Mouse (Mus musculus) midbrain, embryonic 15.5 days (tissue): ENCODE measurements around the gene Zfp423. TPM values are rescaled to one million over a fixed set of nuclear protein-coding genes. Genes with fewer than 3 reads are reported as not detected.

Experiments
- ATAC-seq: fragments of 200-750 bp; cut with Nextera tagmentation; replicated peaks from 2 replicates; pipeline ENCODE4 v1.8.0; 2017; ENCODE audit warnings: moderate TSS enrichment
- H3K27ac ChIP-seq: fragments of 300-500 bp; sonication (generic); 2 replicates; pipeline ENCODE4 v1.5.1; 2015; ENCODE audit warnings: mild to moderate bottlenecking, inconsistent platforms
- H3K27me3 ChIP-seq: fragments of 300-500 bp; sonication (generic); replicated peaks from 2 replicates; pipeline ENCODE4 v1.6.1; 2015; ENCODE audit warnings: inconsistent platforms
- H3K36me3 ChIP-seq: fragments of 300-500 bp; sonication (generic); replicated peaks from 2 replicates; pipeline ENCODE4 v1.6.1; 2015; ENCODE audit warnings: inconsistent platforms
- H3K4me1 ChIP-seq: fragments of 300-500 bp; sonication (generic); 2 replicates; pipeline ENCODE4 v1.6.1; 2015; ENCODE audit warnings: inconsistent platforms
- H3K4me2 ChIP-seq: fragments of 300-500 bp; sonication (generic); 2 replicates; pipeline ENCODE4 v1.6.1; 2015; ENCODE audit warnings: inconsistent platforms, mild to moderate bottlenecking, moderate library complexity
- H3K4me3 ChIP-seq: fragments of 300-500 bp; sonication (generic); 2 replicates; pipeline ENCODE4 v1.5.1; 2015; ENCODE audit warnings: mild to moderate bottlenecking, inconsistent platforms
- H3K9ac ChIP-seq: fragments of 300-500 bp; sonication (generic); 2 replicates; pipeline ENCODE4 v1.6.1; 2015; ENCODE audit warnings: mild to moderate bottlenecking, inconsistent platforms
- H3K9me3 ChIP-seq: fragments of 300-500 bp; sonication (generic); 2 replicates; pipeline ENCODE4 v1.6.1; 2016; ENCODE audit warnings: inconsistent platforms
- WGBS: fragments of 180-500 bp; shearing (Covaris S2); methylation state at CpG from one replicate; pipeline ENCODE4 v1.1.7; 2015; ENCODE audit warnings: mixed read lengths; 5-methylcytosine and 5-hydroxymethylcytosine counted together
- polyA plus RNA-seq: library from polyadenylated mRNA; unstranded; fragments of >200 nt; fragmentation: Nextera tagmentation; extraction: Ambion mirVana; gene quantifications from 2 replicates; pipeline ENCODE4 v1.2.1, GENCODE M21; 2015

Gene Zfp423
- polyA plus RNA-seq, 1 experiment from 2014 or later: 35.7 TPM

GRCm38 (mm10) chr8:87689192-87689591 lies 270.2 kb downstream of the Zfp423 start:
- Histone ChIP-seq H3K36me3 (no peaks in the 10 kb centered on the region), H3K4me3 (no peak overlapping the region), H3K4me1 (peaks cover 92% of the 10 kb centered on the region), H3K27ac (peak overlapping the region; percentile 88), H3K9ac (no peak overlapping the region), H3K27me3 (no peaks in the 10 kb centered on the region), H3K9me3 (no peaks in the 10 kb centered on the region), H3K4me2 (no peak overlapping the region)
- WGBS: 49% methylated on average over 6 of the region's 6 CpGs
- ATAC-seq: no peak

- Histone ChIP-seq H3K4me1 (peaks cover 86% of the 10 kb centered on the region), H3K9me3 (no peaks in the 10 kb centered on the region), H3K9ac (no peak overlapping the region), H3K27ac (peak overlapping the region; percentile 88), H3K36me3 (no peaks in the 10 kb centered on the region), H3K27me3 (no peaks in the 10 kb centered on the region), H3K4me3 (no peak overlapping the region), H3K4me2 (no peak overlapping the region)
- no peak for ATAC-seq
- 18% methylated on average over 4 of the region's 4 CpGs for WGBS
These were observed 271.0 kb downstream of the Zfp423 start for GRCm38 (mm10) chr8:87688348-87688747.

GRCm38 (mm10) chr8:87686986-87687698 lies 272.3 kb downstream of the Zfp423 start:
- Histone ChIP-seq H3K36me3 (no peaks in the 10 kb centered on the region), H3K9me3 (no peaks in the 10 kb centered on the region), H3K4me3 (no peak overlapping the region), H3K4me2 (no peak overlapping the region), H3K27ac (peak overlapping the region; percentile 88), H3K27me3 (no peaks in the 10 kb centered on the region), H3K9ac (no peak overlapping the region), H3K4me1 (peaks cover 75% of the 10 kb centered on the region)
- 29% methylated on average over 10 of the region's 10 CpGs for WGBS
- ATAC-seq: no peak

- H3K36me3 ChIP-seq: no peaks in the 10 kb centered on the region
- peak overlapping the region; percentile 88 for H3K27ac ChIP-seq
- H3K9ac ChIP-seq: no peak overlapping the region
- H3K9me3 ChIP-seq: no peaks in the 10 kb centered on the region
- 52% methylated on average over 3 of the region's 3 CpGs for WGBS
- H3K4me2 ChIP-seq: no peak overlapping the region
- no peak overlapping the region for H3K4me3 ChIP-seq
- ATAC-seq: no peak
- H3K4me1 ChIP-seq: peaks cover 64% of the 10 kb centered on the region
- no peaks in the 10 kb centered on the region for H3K27me3 ChIP-seq
These were observed 273.4 kb downstream of the Zfp423 start for GRCm38 (mm10) chr8:87686026-87686425.

- no peaks in the 10 kb centered on the region for H3K27me3 ChIP-seq
- H3K9ac ChIP-seq: no peak overlapping the region
- H3K4me2 ChIP-seq: no peak overlapping the region
- H3K4me3 ChIP-seq: no peak overlapping the region
- H3K4me1 ChIP-seq: peaks cover 57% of the 10 kb centered on the region
- WGBS: 12% methylated on average over 8 of the region's 8 CpGs
- no peaks in the 10 kb centered on the region for H3K36me3 ChIP-seq
- no peaks in the 10 kb centered on the region for H3K9me3 ChIP-seq
- H3K27ac ChIP-seq: peak overlapping the region; percentile 88
- peak; percentile 35; the same call in 1 of the 2 replicates for ATAC-seq
These were observed 274.0 kb downstream of the Zfp423 start for GRCm38 (mm10) chr8:87685392-87685791.

- Histone ChIP-seq H3K4me1 (peaks cover 35% of the 10 kb centered on the region), H3K36me3 (no peaks in the 10 kb centered on the region), H3K4me3 (no peak overlapping the region), H3K9ac (no peak overlapping the region), H3K27me3 (no peaks in the 10 kb centered on the region), H3K9me3 (no peaks in the 10 kb centered on the region), H3K4me2 (no peak overlapping the region), H3K27ac (no peak overlapping the region)
- ATAC-seq: no peak
- WGBS: 86% methylated on average over 3 of the region's 3 CpGs
These were observed 277.3 kb downstream of the Zfp423 start for GRCm38 (mm10) chr8:87682066-87682465.

GRCm38 (mm10) chr8:87680034-87680433 lies 279.4 kb downstream of the Zfp423 start:
- whole genome bisulfite sequencing: 68% methylated on average over 3 of the region's 3 CpGs
- H3K9me3 ChIP-seq: no peaks in the 10 kb centered on the region
- peaks cover 29% of the 10 kb centered on the region for H3K4me1 ChIP-seq
- H3K36me3 ChIP-seq: no peaks in the 10 kb centered on the region
- H3K27me3 ChIP-seq: no peaks in the 10 kb centered on the region
- no peak overlapping the region for H3K4me2 ChIP-seq
- H3K4me3 ChIP-seq: no peak overlapping the region
- H3K27ac ChIP-seq: peak overlapping the region; percentile 16
- H3K9ac ChIP-seq: no peak overlapping the region
- no peak for ATAC-seq

GRCm38 (mm10) chr8:87679431-87680003 lies 279.9 kb downstream of the Zfp423 start:
- H3K4me2 ChIP-seq: no peak overlapping the region
- no peaks in the 10 kb centered on the region for H3K9me3 ChIP-seq
- H3K9ac ChIP-seq: no peak overlapping the region
- peaks cover 29% of the 10 kb centered on the region for H3K4me1 ChIP-seq
- H3K4me3 ChIP-seq: no peak overlapping the region
- no peak; the same call in 1 of the 2 replicates for ATAC-seq
- no peaks in the 10 kb centered on the region for H3K27me3 ChIP-seq
- 57% methylated on average over 11 of the region's 11 CpGs for WGBS
- H3K27ac ChIP-seq: peak overlapping the region; percentile 16
- no peaks in the 10 kb centered on the region for H3K36me3 ChIP-seq

GRCm38 (mm10) chr8:87675411-87675810 lies 284.0 kb downstream of the Zfp423 start:
- no peak overlapping the region for H3K4me3 ChIP-seq
- no peaks in the 10 kb centered on the region for H3K36me3 ChIP-seq
- no peak overlapping the region for H3K4me2 ChIP-seq
- H3K27me3 ChIP-seq: no peaks in the 10 kb centered on the region
- 52% methylated on average over 9 of the region's 9 CpGs for WGBS
- ATAC-seq: peak; percentile 43; the same call in 1 of the 2 replicates
- H3K9ac ChIP-seq: no peak overlapping the region
- peak overlapping the region; percentile 64 for H3K27ac ChIP-seq
- H3K9me3 ChIP-seq: no peaks in the 10 kb centered on the region
- peaks cover 28% of the 10 kb centered on the region for H3K4me1 ChIP-seq

GRCm38 (mm10) chr8:87674157-87674556 lies 285.2 kb downstream of the Zfp423 start:
- Histone ChIP-seq H3K4me1 (peaks cover 18% of the 10 kb centered on the region; the same call in 1 of the 2 replicates), H3K36me3 (no peaks in the 10 kb centered on the region), H3K27ac (0 out of 2 replicates have a peak overlapping the region, but pooled peaks have one; percentile 64), H3K9me3 (no peaks in the 10 kb centered on the region), H3K9ac (no peak overlapping the region), H3K4me3 (no peak overlapping the region), H3K4me2 (no peak overlapping the region), H3K27me3 (no peaks in the 10 kb centered on the region)
- ATAC-seq: no peak
- 73% methylated on average over 7 of the region's 7 CpGs for WGBS

GRCm38 (mm10) chr8:87672214-87672613 lies 287.2 kb downstream of the Zfp423 start:
- H3K9me3 ChIP-seq: no peaks in the 10 kb centered on the region
- no peaks in the 10 kb centered on the region for H3K36me3 ChIP-seq
- no peaks in the 10 kb centered on the region for H3K27me3 ChIP-seq
- peaks cover 31% of the 10 kb centered on the region for H3K4me1 ChIP-seq
- H3K4me2 ChIP-seq: no peak overlapping the region
- no peak for ATAC-seq
- no peak overlapping the region for H3K4me3 ChIP-seq
- H3K9ac ChIP-seq: no peak overlapping the region
- no peak overlapping the region for H3K27ac ChIP-seq
- WGBS: 78% methylated on average over 2 of the region's 2 CpGs

GRCm38 (mm10) chr8:87671209-87671970 lies 288.0 kb downstream of the Zfp423 start:
- Histone ChIP-seq H3K4me1 (peaks cover 35% of the 10 kb centered on the region), H3K4me3 (no peak overlapping the region), H3K36me3 (no peaks in the 10 kb centered on the region), H3K27me3 (no peaks in the 10 kb centered on the region), H3K9me3 (no peaks in the 10 kb centered on the region), H3K9ac (no peak overlapping the region), H3K4me2 (no peak overlapping the region), H3K27ac (no peak overlapping the region; the same call in 1 of the 2 replicates)
- ATAC-seq: no peak
- WGBS: 88% methylated on average over 13 of the region's 13 CpGs
